Mouse (Mus musculus): ENCODE results near the gene Olfr1221.
"Not testable (repeated sequence)": the region's sequence is repeated elsewhere in the genome, so short reads cannot be mapped to it uniquely, and the experiment has no call there.

The Olfr1221 gene

DNA sequence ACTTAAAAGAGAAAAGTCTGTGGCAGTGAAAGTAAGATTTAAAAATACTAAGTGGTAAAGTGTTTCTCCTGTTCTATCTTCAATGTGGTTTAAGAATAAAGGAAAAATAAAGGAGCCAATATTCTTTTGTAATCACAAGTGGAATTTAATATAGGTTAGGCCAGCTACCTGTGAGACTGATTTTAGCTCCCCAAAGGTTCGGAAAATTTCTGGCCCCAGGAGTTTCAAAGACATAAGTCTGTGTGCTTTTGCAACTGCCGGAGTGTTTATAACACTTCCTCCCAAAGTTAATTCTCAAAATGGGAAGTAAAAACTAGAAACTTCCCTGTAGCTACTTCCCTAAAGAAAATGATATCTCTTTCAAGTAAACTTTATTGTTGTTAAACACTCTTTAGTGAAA is at the start of gene Olfr1221:
Gene Olfr1221, minus strand, starts transcription at position 101 of the 400 bp plus-strand sequence.
- no peak for DNase-seq

- DNase-seq: not testable (repeated sequence)
These were observed 47.6 kb upstream of the Olfr1221 start for GRCm38 (mm10) chr2:89164711-89165110.

DNA sequence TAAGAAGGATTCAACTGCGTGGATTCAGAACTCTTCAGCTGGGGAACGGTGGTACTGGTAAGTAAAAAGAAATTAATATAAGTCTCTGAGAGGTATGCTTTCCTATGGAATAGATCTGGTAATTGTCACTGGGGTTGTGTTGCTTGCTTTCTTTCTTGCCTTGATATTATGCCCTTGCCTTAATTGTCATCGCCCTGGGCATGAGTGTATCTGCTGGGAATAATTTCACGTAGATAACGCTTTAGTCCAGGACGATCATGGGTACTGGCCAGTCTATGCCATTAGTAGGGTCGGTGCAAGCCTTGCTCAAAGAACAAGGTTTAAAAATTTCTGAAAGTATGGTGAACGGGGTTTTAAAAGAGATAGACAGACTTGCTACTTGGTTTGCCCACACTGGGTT is 46.9 kb upstream of the Olfr1221 start, which contains the start of gene Olfr1224-ps1:
Gene Olfr1224-ps1, minus strand, starts transcription at position 101 of the 400 bp plus-strand sequence.
- DNase-seq: not testable (repeated sequence)

- DNase-seq: no peak
These were observed 34.4 kb upstream of the Olfr1221 start, which contains the start of gene Olfr1223 for GRCm38 (mm10) chr2:89151460-89151859. Olfr1223 (minus strand) TSS chr2:89151560.

GRCm38 (mm10) chr2:89132954-89133353 is 15.9 kb upstream of the Olfr1221 start, which contains the start of gene Olfr1222:
Olfr1222 (minus strand) TSS chr2:89133054.
- no peak for DNase-seq

GRCm38 (mm10) chr2:89106735-89107134 is 10.3 kb downstream of the Olfr1221 start, which contains the start of gene Olfr1220:
Olfr1220 (minus strand) TSS chr2:89106835.
- DNase-seq: no peak

- no peak for DNase-seq
These were observed 11.4 kb downstream of the Olfr1221 start for GRCm38 (mm10) chr2:89105651-89106050.

GRCm38 (mm10) chr2:89093848-89094247 is 23.2 kb downstream of the Olfr1221 start:
- DNase-seq: no peak

- no peak for DNase-seq
These were observed 33.7 kb downstream of the Olfr1221 start, which contains the start of gene Olfr1219 for GRCm38 (mm10) chr2:89083413-89083812. Olfr1219 (minus strand) TSS chr2:89083513.

DNA sequence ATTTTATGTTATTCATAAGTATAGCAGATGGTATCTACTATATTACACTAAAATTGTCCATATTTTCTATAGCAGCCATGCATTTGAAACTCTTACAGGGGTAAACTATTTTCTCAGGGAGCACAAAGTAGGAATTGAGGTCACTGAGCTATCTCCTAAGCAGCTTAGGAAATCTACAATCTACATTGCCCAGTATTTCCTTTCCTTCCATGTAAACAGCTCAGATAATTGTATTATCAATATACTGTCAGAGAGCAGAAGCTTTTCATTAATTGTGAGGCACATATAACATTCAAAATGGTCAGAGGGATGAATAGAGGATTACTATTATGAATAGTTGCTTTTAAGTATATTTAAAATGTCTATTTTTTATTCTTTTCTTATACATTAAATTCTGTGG is 35.6 kb downstream of the Olfr1221 start:
- DNase-seq: no peak

DNA sequence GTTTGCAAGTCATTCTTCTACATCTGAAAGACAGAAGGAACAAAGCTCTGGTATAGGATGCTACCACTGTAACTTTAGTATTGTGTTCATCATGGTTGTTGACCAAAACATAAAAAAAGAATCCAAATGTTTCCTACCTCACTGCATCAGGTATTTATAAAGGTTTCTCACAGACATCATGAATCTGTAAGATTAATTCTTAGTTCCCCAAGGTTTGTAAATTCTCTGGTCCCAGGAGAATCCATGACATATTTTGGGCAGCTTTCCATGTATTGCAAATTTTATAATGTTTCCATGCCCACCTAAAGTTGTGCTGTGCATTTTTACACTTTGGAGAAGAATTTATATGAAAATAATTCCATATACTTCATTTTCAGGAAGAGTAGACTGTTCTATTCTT is 56.0 kb downstream of the Olfr1221 start, which contains the start of gene Olfr1218:
Gene Olfr1218, minus strand, starts transcription at position 101 of the 400 bp plus-strand sequence.
- DNase-seq: no peak

Measured in right cerebral cortex, postnatal 14 days (tissue).